Mouse (Mus musculus) heart, postnatal 36 days (tissue): ENCODE results near the gene Man1a. TPM values are rescaled to one million over a fixed set of nuclear protein-coding genes. Genes with fewer than 3 reads are reported as not detected.
A peak's percentile ranks its signal among the peaks of the same experiment; 100 is the strongest.

Experiments used
- DNase-seq, 2 experiments: peaks; one replicate each; pipeline ENCODE4 v3.0.0; 2021 to 2022
- intact Hi-C: fragments of 180-260 bp; cut with DNase I; formaldehyde crosslinking; loops from one replicate; pipeline ENCODE4 v1.15.1; 2025
- total RNA-seq, 2 experiments: library from RNA; stranded (reverse); gene quantifications; 2 replicates each; pipeline ENCODE4 v1.2.3; 2021

The Man1a gene
- total RNA-seq: 10 to 100 TPM; 40.7 to 42.2 TPM

DNA sequence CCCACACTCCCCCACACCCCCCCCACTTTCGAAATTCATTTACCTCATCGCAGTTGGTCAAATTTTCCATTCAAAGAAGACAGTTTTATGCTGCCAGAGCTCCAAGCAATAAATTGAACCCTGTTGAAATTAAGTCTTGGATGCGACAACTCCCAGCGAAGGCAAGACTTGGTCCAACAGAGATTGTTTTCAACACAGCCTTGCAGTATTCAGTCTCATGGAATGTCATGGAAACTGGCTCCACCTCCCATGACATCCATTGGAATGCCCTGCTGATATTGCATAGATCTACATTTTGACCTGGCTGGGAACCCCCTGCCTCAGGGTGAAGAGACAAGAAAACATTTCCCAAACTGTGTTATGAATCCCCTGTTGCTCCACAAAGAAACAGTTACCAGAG is at the start of gene Man1a:
Man1a (minus strand) TSS at position 190 of the 400 bp plus-strand sequence.
- peak; percentile 34 to 49 for DNase-seq

GRCm38 (mm10) chr10:54121816-54122215 is 45.4 kb upstream of the Man1a start:
- peak in 1 of 2 experiments; percentile 2 for DNase-seq
- intact Hi-C loops: no loop called here

More for the DNA sequence above, at the start of gene Man1a:
- intact Hi-C loops: loop anchor here (5.0 to 10.0 kb wide), 4 partner anchors 52 to 442 kb away; partner anchors contain the start of gene Mcm9

GRCm38 (mm10) chr10:54120375-54120774 is 44.0 kb upstream of the Man1a start:
- no peak for DNase-seq
- intact Hi-C loops: no loop called here

- intact Hi-C loops: no loop called here
- DNase-seq: no peak
Measured at GRCm38 (mm10) chr10:54119303-54119702, 42.9 kb upstream of the Man1a start.

- intact Hi-C loops: no loop called here
- no peak for DNase-seq
Measured at GRCm38 (mm10) chr10:54118223-54118912, 42.0 kb upstream of the Man1a start.

- peak; percentile 33 to 38 for DNase-seq
- intact Hi-C loops: no loop called here
Measured at GRCm38 (mm10) chr10:54117763-54118162, 41.4 kb upstream of the Man1a start.

- intact Hi-C loops: no loop called here
- no peak for DNase-seq
Measured at GRCm38 (mm10) chr10:54103671-54104070, 27.3 kb upstream of the Man1a start.

DNA sequence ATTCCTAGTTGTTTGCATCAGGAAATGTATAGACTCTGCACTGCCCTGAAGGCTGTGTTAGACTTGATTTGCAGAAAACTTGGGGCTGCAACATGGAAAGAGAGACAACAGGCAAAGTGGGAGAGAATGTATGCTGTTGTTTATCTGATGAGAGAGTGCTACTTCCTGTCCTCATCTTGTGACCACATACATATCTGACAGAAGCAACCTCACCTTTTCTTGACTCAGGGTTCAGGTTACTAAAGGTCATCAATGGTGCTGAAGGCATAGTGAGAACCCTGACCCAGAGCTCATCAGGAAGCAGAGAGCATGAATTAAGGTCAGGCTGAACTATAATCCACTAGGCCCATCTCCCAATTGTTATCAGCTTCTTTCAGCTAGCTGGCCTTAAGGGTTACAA is 15.7 kb upstream of the Man1a start:
- intact Hi-C loops: no loop called here
- no peak for DNase-seq

DNA sequence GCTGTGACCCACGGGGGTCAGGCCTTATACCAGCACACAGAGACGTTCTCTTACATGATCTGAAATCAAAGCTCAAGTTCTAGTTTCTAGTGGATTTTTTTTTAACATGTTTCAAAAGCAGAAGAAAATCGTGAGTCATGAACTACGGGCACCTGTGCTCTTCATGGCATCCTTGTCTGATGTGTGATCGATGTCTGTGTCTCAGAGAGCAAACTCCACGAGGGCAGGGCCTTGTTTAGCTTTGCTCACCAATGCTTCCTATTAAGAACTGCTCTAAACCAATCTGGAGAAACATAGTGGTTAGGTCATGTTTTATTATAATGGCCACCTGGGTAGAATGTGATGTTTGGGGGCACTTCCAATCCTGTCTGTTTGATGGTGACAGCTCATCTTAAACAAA is 13.5 kb upstream of the Man1a start:
- intact Hi-C loops: no loop called here
- no peak for DNase-seq

GRCm38 (mm10) chr10:54087346-54087745 is 10.9 kb upstream of the Man1a start:
- intact Hi-C loops: no loop called here
- DNase-seq: no peak

- DNase-seq: no peak
- intact Hi-C loops: no loop called here
Measured at GRCm38 (mm10) chr10:54085073-54085472, 8.7 kb upstream of the Man1a start.

- intact Hi-C loops: loop anchor here (5.0 to 10.0 kb wide), 4 partner anchors 52 to 442 kb away; partner anchors contain the start of gene Mcm9
- no peak for DNase-seq
Measured at GRCm38 (mm10) chr10:54077005-54077404, 596 bp upstream of the Man1a start.

- DNase-seq: peak; percentile 98 to 99
- intact Hi-C loops: loop anchor here (5.0 to 10.0 kb wide), 4 partner anchors 51 to 441 kb away; partner anchors contain the start of gene Mcm9
Measured at GRCm38 (mm10) chr10:54075441-54076010, 883 bp downstream of the Man1a start.

DNA sequence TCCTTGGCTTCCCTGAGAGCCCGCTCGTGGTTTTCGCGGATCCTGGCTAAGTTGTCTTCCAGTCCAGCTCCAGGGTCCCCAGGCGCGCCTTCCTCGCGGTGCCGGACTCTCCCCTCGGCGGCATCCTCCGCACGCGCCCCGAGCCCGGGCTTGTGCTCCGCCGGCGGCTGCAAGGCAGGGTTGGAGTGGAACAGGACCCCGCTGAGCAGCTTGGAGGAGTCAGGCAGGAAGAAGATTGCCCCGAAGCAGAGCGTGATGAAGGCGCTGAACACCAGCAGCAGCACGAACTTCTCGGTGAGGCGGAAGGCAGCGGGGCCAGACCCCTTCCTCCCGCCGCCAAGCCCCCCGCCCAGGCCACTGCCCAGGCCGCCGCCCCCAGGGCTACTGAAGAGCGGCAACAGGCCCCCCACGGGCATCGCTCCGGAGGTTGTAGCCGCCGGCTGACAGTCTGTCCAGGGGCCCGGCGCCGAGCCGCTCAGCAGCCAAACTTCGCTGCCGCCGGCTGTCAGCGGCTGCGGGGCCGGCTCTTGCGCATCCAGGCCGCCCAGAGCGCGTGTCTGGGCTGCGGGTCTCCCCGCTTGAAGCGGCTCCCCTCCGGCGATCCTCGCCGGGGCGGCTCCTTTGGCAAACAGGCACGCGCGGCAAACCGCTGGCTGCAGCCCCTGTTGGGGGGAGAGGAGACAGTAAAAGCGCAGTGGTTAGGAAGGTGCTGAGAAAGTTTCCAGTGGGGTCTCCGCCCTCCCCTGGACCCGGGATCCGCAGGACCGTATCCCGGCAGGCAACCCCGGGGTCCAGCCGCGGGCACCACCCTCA is 1.6 kb downstream of the Man1a start:
- peak; percentile 45 to 64 for DNase-seq
- intact Hi-C loops: loop anchor here (5.0 to 10.0 kb wide), 4 partner anchors 50 to 440 kb away; partner anchors contain the start of gene Mcm9

- peak in 1 of 2 experiments; percentile 42 for DNase-seq
- intact Hi-C loops: loop anchor here (10.0 kb wide), 3 partner anchors 49 to 439 kb away; partner anchors contain the start of gene Mcm9
Measured at GRCm38 (mm10) chr10:54074247-54074608, 2.2 kb downstream of the Man1a start.

DNA sequence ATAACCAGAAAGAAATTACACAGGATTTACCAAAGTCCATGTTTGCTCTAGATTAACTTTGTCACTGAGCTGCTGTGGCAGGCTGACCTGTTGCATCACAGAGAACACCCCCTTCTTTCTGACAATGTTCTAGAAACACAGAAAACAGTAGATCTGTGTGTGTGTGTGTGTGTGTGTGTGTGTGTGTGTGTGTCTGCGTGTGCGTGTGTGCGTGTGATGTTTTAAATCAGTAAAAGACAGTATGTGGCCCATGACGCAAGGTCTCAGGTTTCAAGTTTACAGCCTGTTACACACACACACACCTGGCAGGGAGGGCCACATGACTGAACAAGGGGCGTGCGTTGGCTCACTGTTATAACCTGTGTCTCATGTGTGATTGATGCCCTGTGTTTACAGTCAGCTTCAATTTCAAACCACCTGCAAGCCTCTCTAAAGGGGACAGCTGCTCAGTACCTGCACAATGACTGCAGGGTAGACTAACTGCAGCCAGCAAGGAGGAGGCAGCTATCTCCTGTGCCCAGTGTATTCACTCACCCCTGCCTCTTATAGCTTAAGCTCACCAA is 2.7 kb downstream of the Man1a start:
- no peak for DNase-seq
- intact Hi-C loops: loop anchor here (10.0 kb wide), 3 partner anchors 49 to 439 kb away; partner anchors contain the start of gene Mcm9

- no peak for DNase-seq
- intact Hi-C loops: loop anchor here (10.0 kb wide), 3 partner anchors 48 to 438 kb away; partner anchors contain the start of gene Mcm9
Measured at GRCm38 (mm10) chr10:54072336-54072735, 4.1 kb downstream of the Man1a start.

GRCm38 (mm10) chr10:54070496-54070895 is 5.9 kb downstream of the Man1a start:
- intact Hi-C loops: loop anchor here (10.0 kb wide), 3 partner anchors 46 to 436 kb away; partner anchors contain the start of gene Mcm9

GRCm38 (mm10) chr10:54069412-54069811 is 7.0 kb downstream of the Man1a start:
- intact Hi-C loops: no loop called here
- no peak for DNase-seq

More at GRCm38 (mm10) chr10:54070496-54070895, 5.9 kb downstream of the Man1a start:
- DNase-seq: no peak

DNA sequence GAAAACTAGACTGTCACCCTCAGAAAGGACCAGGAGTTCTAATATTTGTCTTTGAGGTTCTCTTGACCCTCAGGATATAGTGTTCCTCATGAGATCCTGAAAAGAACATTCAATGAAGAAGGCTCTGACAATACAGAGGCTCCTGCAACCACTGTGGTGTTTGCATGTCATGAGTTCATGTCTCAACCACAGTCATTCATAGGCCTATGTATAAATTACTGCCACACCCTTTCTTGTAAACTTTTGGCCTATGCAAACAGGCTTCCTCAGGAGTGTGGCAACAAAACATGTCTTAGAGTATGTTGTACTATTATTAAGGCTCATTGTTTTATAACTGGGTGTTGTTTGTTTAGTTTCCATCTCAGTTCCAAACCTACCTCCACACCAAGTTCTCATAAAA is 9.7 kb downstream of the Man1a start:
- intact Hi-C loops: no loop called here
- DNase-seq: no peak
